Mouse (Mus musculus) activated CD4-positive, CD25-positive, alpha-beta regulatory T cell, adult 4 months (primary cell): ENCODE measurements around the gene Adam12. TPM values are rescaled to one million over a fixed set of nuclear protein-coding genes. Genes with fewer than 3 reads are reported as not detected.

Experiments
- ATAC-seq: one replicate; pipeline ENCODE4 v1.8.0; 2017
- polyA plus RNA-seq, 2 experiments: library from polyadenylated mRNA; unstranded; fragments of 100-300 nt; shearing (Covaris generic); gene quantifications; one replicate each; pipeline ENCODE4 v1.2.1; 2017

Gene Adam12
- polyA plus RNA-seq, 2 experiments from 2014 or later: 1.3 to 1.7 TPM

- no peak for ATAC-seq
Observed at GRCm38 (mm10) chr7:134079980-134080725, 151.8 kb downstream of the Adam12 start.

- no peak for ATAC-seq
Observed at GRCm38 (mm10) chr7:134077684-134078083, 154.3 kb downstream of the Adam12 start.

- ATAC-seq: no peak
Observed at GRCm38 (mm10) chr7:134073011-134073410, 158.9 kb downstream of the Adam12 start.

- no peak for ATAC-seq
Observed at GRCm38 (mm10) chr7:134071153-134071885, 160.6 kb downstream of the Adam12 start.

- no peak for ATAC-seq
Observed at GRCm38 (mm10) chr7:134062629-134063028, 169.3 kb downstream of the Adam12 start.

GRCm38 (mm10) chr7:134052486-134052885, 179.5 kb downstream of the Adam12 start:
- no peak for ATAC-seq

- ATAC-seq: no peak
Observed at GRCm38 (mm10) chr7:134050371-134050770, 181.6 kb downstream of the Adam12 start.

GRCm38 (mm10) chr7:134046376-134046775, 185.6 kb downstream of the Adam12 start:
- ATAC-seq: no peak

- no peak for ATAC-seq
Observed at GRCm38 (mm10) chr7:134043576-134043975, 188.4 kb downstream of the Adam12 start.

GRCm38 (mm10) chr7:134042614-134043013, 189.3 kb downstream of the Adam12 start:
- ATAC-seq: no peak

GRCm38 (mm10) chr7:134033939-134034338, 198.0 kb downstream of the Adam12 start:
- ATAC-seq: no peak

- ATAC-seq: no peak
Observed at GRCm38 (mm10) chr7:134032959-134033366, 199.0 kb downstream of the Adam12 start.

GRCm38 (mm10) chr7:134031787-134032186, 200.2 kb downstream of the Adam12 start:
- no peak for ATAC-seq

GRCm38 (mm10) chr7:134031256-134031655, 200.7 kb downstream of the Adam12 start:
- ATAC-seq: no peak

GRCm38 (mm10) chr7:134028281-134028830, 203.6 kb downstream of the Adam12 start:
- ATAC-seq: no peak

GRCm38 (mm10) chr7:134027020-134027415, 204.9 kb downstream of the Adam12 start:
- ATAC-seq: no peak

- no peak for ATAC-seq
Observed at GRCm38 (mm10) chr7:134026200-134027019, 205.5 kb downstream of the Adam12 start.

GRCm38 (mm10) chr7:134022157-134022885, 209.6 kb downstream of the Adam12 start:
- ATAC-seq: no peak

GRCm38 (mm10) chr7:134015226-134015625, 216.7 kb downstream of the Adam12 start:
- no peak for ATAC-seq

GRCm38 (mm10) chr7:134014733-134015132, 217.2 kb downstream of the Adam12 start:
- no peak for ATAC-seq

- no peak for ATAC-seq
Observed at GRCm38 (mm10) chr7:134009157-134009556, 222.8 kb downstream of the Adam12 start.

GRCm38 (mm10) chr7:134007942-134008361, 224.0 kb downstream of the Adam12 start:
- no peak for ATAC-seq
